Mouse (Mus musculus) bone marrow, adult 2 months (tissue): ENCODE data around the gene Bmf.

Experiments used
- CTCF ChIP-seq: fragments of 200-500 bp; IDR thresholded peaks from 2 replicates; pipeline ENCODE4 v1.5.1; 2011; ENCODE audit warnings: low read length, control low read depth; ENCODE audit not compliant: control insufficient read depth, insufficient read depth
- POLR2A ChIP-seq: fragments of 200-500 bp; IDR thresholded peaks from 2 replicates; pipeline ENCODE4 v1.6.1; 2011; ENCODE audit warnings: low read depth, mild to moderate bottlenecking, control low read depth, low read length, borderline replicate concordance; ENCODE audit not compliant: control insufficient read depth

- TF ChIP-seq CTCF: no peak
- TF ChIP-seq POLR2A: no peak
Observed at GRCm38 (mm10) chr2:118491741-118492395, 57.6 kb downstream of the Bmf start.
